Mouse (Mus musculus) testis, adult 2 months (tissue): ENCODE results near the gene Spatc1l. TPM values are rescaled to one million over a fixed set of nuclear protein-coding genes. Genes with fewer than 3 reads are reported as not detected.

Experiments used
- H3K27ac ChIP-seq: fragments of 200-500 bp; 2 replicates; pipeline ENCODE4 v1.5.1; 2012; ENCODE audit warnings: low read depth, low read length; ENCODE audit not compliant: control insufficient read depth, insufficient read depth
- H3K27me3 ChIP-seq: fragments of 200-500 bp; 2 replicates; pipeline ENCODE4 v1.6.1; 2012; ENCODE audit warnings: mild to moderate bottlenecking, low read length, moderate library complexity; ENCODE audit not compliant: control insufficient read depth, insufficient read depth
- H3K36me3 ChIP-seq: fragments of 200-500 bp; 2 replicates; pipeline ENCODE4 v1.6.1; 2012; ENCODE audit warnings: mild to moderate bottlenecking, low read length; ENCODE audit not compliant: control insufficient read depth, insufficient read depth
- H3K4me1 ChIP-seq: fragments of 200-500 bp; 2 replicates; pipeline ENCODE4 v1.6.1; 2012; ENCODE audit warnings: low read length; ENCODE audit not compliant: control insufficient read depth, insufficient read depth
- H3K4me3 ChIP-seq: fragments of 200-500 bp; 2 replicates; pipeline ENCODE4 v1.5.1; 2012; ENCODE audit warnings: low read depth, mild to moderate bottlenecking, low read length, moderate library complexity, mixed read lengths; ENCODE audit not compliant: control insufficient read depth
- CTCF ChIP-seq: fragments of 200-500 bp; IDR thresholded peaks from 2 replicates; pipeline ENCODE4 v1.5.1; 2012; ENCODE audit warnings: low read depth, mild to moderate bottlenecking, inconsistent platforms, low read length, moderate library complexity; ENCODE audit not compliant: control insufficient read depth, insufficient read depth, insufficient replicate concordance
- POLR2A ChIP-seq: fragments of 200-500 bp; IDR thresholded peaks from 2 replicates; pipeline ENCODE4 v1.6.1; 2012; ENCODE audit warnings: low read depth, mild to moderate bottlenecking, inconsistent platforms, low read length, moderate library complexity; ENCODE audit not compliant: control insufficient read depth
- polyA plus RNA-seq: library from polyadenylated mRNA; depleted of rRNA; stranded (reverse); fragments of >200 nt; gene quantifications from 2 replicates; pipeline ENCODE4 v1.2.3, GENCODE M21; 2012; rRNA removed

Spatc1l gene
- polyA plus RNA-seq, 1 experiment: 278 TPM

GRCm38 (mm10) chr10:76596338-76596737 is 34.3 kb downstream of the Spatc1l start:
- H3K36me3 ChIP-seq: no peaks in the 10 kb centered on the region
- TF ChIP-seq POLR2A: no peak
- TF ChIP-seq CTCF: no peak
- no peak overlapping the region for H3K27ac ChIP-seq
- H3K4me1 ChIP-seq: peaks cover 4% of the 10 kb centered on the region; the same call in 1 of the 2 replicates
- no peaks in the 10 kb centered on the region for H3K27me3 ChIP-seq
- peak overlapping the region; percentile 8; the same call in 1 of the 2 replicates for H3K4me3 ChIP-seq

- TF ChIP-seq CTCF: no peak
- no peak for TF ChIP-seq POLR2A
- Histone ChIP-seq H3K36me3 (no peaks in the 10 kb centered on the region), H3K4me3 (no peak overlapping the region), H3K27me3 (no peaks in the 10 kb centered on the region), H3K4me1 (no peaks in the 10 kb centered on the region), H3K27ac (no peak overlapping the region)
These were observed 40.6 kb downstream of the Spatc1l start for GRCm38 (mm10) chr10:76602690-76603089.

- Histone ChIP-seq H3K4me3 (no peak overlapping the region), H3K36me3 (no peaks in the 10 kb centered on the region), H3K27me3 (no peaks in the 10 kb centered on the region), H3K4me1 (peaks cover 4% of the 10 kb centered on the region), H3K27ac (no peak overlapping the region)
- no peak for TF ChIP-seq POLR2A
These were observed 50.4 kb downstream of the Spatc1l start for GRCm38 (mm10) chr10:76612473-76612872.

Other genes with a start within 250 kb of the Spatc1l start
- 14.4 and 15.2 TPM in 2 replicates for gene Dip2a, start 217.0 kb upstream of the Spatc1l start, polyA plus RNA-seq
- not detected in 2 replicates for gene AC141477.1, start 121.8 kb upstream of the Spatc1l start, polyA plus RNA-seq
- 54.9 and 58.5 TPM in 2 replicates for gene Pcnt, start 119.5 kb upstream of the Spatc1l start, polyA plus RNA-seq
- 0.23 and 0.47 TPM in 2 replicates for gene 2610028H24Rik, start 113.2 kb upstream of the Spatc1l start, polyA plus RNA-seq
- 9.9 and 11.3 TPM in 2 replicates for gene Mcm3ap, start 93.3 kb upstream of the Spatc1l start, polyA plus RNA-seq
- gene Ybey, start 93.2 kb upstream of the Spatc1l start, polyA plus RNA-seq: 1.1 and 1.2 TPM in 2 replicates
- 11.1 TPM in 2 replicates for gene Lss, start 30.7 kb upstream of the Spatc1l start, polyA plus RNA-seq
- gene Ftcd, start 13.4 kb downstream of the Spatc1l start, polyA plus RNA-seq: 0.40 and 0.52 TPM in 2 replicates
- 10.9 and 16.2 TPM in 2 replicates for gene Col6a2, start 61.4 kb downstream of the Spatc1l start, polyA plus RNA-seq
- gene Col6a1, start 163.9 kb downstream of the Spatc1l start, polyA plus RNA-seq: 15.4 and 21.1 TPM in 2 replicates